Mouse (Mus musculus) urinary bladder, postnatal 25 days (tissue): ENCODE measurements around the gene Prr3.
"Not testable (repeated sequence)": the region's sequence is repeated elsewhere in the genome, so short reads cannot be mapped to it uniquely, and the experiment has no call there.

Source experiments
- DNase-seq: peaks from one replicate; pipeline ENCODE4 v3.0.0; 2022; ENCODE audit warnings: low spot score

The Prr3 gene

GRCm38 (mm10) chr17:35998545-35999305 lies 18.7 kb upstream of the Prr3 start:
- no peak for DNase-seq

- no peak for DNase-seq
Measured at GRCm38 (mm10) chr17:35997713-35998510, 17.9 kb upstream of the Prr3 start.

- DNase-seq, result peak; percentile 93
Measured at GRCm38 (mm10) chr17:35996949-35997348, 16.9 kb upstream of the Prr3 start.

GRCm38 (mm10) chr17:35994879-35995240 lies 14.8 kb upstream of the Prr3 start:
- no peak for DNase-seq

GRCm38 (mm10) chr17:35994175-35994878 lies 14.3 kb upstream of the Prr3 start:
- peak; percentile 64 for DNase-seq

GRCm38 (mm10) chr17:35993675-35994074 lies 13.6 kb upstream of the Prr3 start:
- peak; percentile 82 for DNase-seq

GRCm38 (mm10) chr17:35991781-35992180 lies 11.7 kb upstream of the Prr3 start:
- no peak for DNase-seq

GRCm38 (mm10) chr17:35981776-35982175 lies 1.7 kb upstream of the Prr3 start:
- DNase-seq, result no peak

GRCm38 (mm10) chr17:35980363-35980754 lies 323 bp upstream of the Prr3 start:
- DNase-seq, result peak; percentile 44

- peak; percentile 21 for DNase-seq
Measured at GRCm38 (mm10) chr17:35978811-35979400, 1.1 kb downstream of the Prr3 start.

GRCm38 (mm10) chr17:35972131-35972530 lies 7.9 kb downstream of the Prr3 start:
- DNase-seq, result no peak

- DNase-seq, result peak; percentile 99
Measured at GRCm38 (mm10) chr17:35969418-35970389, 10.3 kb downstream of the Prr3 start, which contains the start of gene Abcf1. Abcf1 (minus strand) TSS chr17:35969761.

GRCm38 (mm10) chr17:35967621-35968020 lies 12.4 kb downstream of the Prr3 start:
- no peak for DNase-seq

GRCm38 (mm10) chr17:35963279-35963678 lies 16.8 kb downstream of the Prr3 start:
- DNase-seq, result no peak

- no peak for DNase-seq
Measured at GRCm38 (mm10) chr17:35958533-35959223, 21.4 kb downstream of the Prr3 start.

- DNase-seq, result no peak
Measured at GRCm38 (mm10) chr17:35954665-35955064, 25.4 kb downstream of the Prr3 start.

GRCm38 (mm10) chr17:35952559-35952958 lies 27.5 kb downstream of the Prr3 start:
- DNase-seq, result not testable (repeated sequence)

- DNase-seq, result not testable (repeated sequence)
Measured at GRCm38 (mm10) chr17:35950946-35951345, 29.1 kb downstream of the Prr3 start.

- no peak for DNase-seq
Measured at GRCm38 (mm10) chr17:35939941-35940340, 40.1 kb downstream of the Prr3 start.

- no peak for DNase-seq
Measured at GRCm38 (mm10) chr17:35939108-35939507, 40.9 kb downstream of the Prr3 start.
